Mouse (Mus musculus) cortical plate, adult 2 months (tissue): ENCODE measurements around the gene Pkp2.

Experiments
- CTCF ChIP-seq: fragments of 200-500 bp; IDR thresholded peaks from 2 replicates; pipeline ENCODE4 v1.5.1; 2011; ENCODE audit warnings: mild to moderate bottlenecking, control low read depth, low read length; ENCODE audit not compliant: insufficient read depth; ENCODE audit errors: extremely low read depth
- POLR2A ChIP-seq: fragments of 200-500 bp; IDR thresholded peaks from 2 replicates; pipeline ENCODE4 v1.6.1; 2011; ENCODE audit warnings: mild to moderate bottlenecking, low read length, control low read depth; ENCODE audit not compliant: insufficient read depth; ENCODE audit errors: extremely low read depth

DNA sequence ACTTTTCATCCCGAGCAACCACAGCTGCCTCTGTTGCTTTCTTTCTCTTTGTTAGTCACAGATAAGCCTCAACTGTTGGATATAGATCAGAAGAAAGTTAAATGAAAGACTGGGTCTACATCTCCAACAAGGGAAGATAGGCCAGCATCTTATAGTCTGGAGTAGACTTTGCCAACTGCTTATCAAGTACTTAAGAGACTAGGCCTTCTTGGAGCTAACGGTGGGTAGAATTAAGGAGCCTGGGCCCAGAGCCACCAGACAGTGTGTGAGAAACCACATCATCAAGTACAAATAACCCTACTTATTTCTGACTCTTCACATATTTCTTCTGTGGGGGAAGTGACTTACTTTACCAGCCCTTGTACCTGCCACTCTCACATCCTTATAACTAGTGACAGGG lies 37.4 kb downstream of the Pkp2 start:
- no peak for TF ChIP-seq CTCF
- no peak for TF ChIP-seq POLR2A
